Mouse (Mus musculus): Measurements from ENCODE around the gene Rpl19. TPM values are rescaled to one million over a fixed set of nuclear protein-coding genes. Genes with fewer than 3 reads are reported as not detected.

Rpl19 gene
- polyA plus RNA-seq, 1 experiment from 2014 or later = 863 TPM

DNA sequence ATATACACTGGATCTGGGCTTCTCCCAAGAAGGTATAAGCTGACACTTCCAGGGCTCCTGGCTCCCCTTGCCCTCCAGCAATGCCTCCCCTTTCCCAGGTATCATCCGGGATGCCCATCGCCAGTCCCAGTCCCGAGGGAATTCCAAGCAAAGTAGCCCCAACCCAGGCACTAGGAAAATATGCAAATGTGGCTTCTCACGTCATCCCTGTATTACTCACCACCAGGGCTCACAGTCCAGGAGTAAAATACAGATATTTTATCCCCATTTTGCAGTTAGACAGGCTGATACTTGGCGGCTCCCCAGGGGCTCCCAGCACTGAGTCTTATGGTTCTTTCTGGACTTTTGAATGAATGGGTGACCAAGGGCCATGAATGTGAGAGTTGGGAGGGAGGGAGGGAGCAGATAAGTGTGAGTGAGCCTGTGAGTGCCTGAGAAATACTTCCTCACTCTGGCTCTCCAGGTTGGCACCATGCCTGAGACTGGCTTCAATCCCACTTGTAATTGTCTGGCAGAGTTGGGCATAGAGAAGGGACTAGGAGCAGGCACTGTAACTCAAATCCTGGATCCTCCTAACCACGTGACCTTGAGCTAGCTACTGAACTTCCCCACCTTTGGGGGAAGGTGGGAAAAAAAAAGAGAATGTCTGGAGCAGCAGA is 35.5 kb downstream of the Rpl19 start:
- DNase-seq (ENCODE audit: low spot score) (no peak), ATAC-seq (ENCODE audit: low FRiP score, low TSS enrichment) (no peak)
- Histone ChIP-seq H3K27me3 (ENCODE audit: control insufficient read depth, insufficient read depth, low read length) (no peaks in the 10 kb centered on the region), H3K36me3 (ENCODE audit: control insufficient read depth, insufficient read depth, low read length) (no peaks in the 10 kb centered on the region), H3K27ac (replicated peaks) (no peak overlapping the region), H3K4me2 (replicated peaks; ENCODE audit: low read depth) (no peak overlapping the region), H3K9me3 (ENCODE audit: control insufficient read depth, low read length) (no peaks in the 10 kb centered on the region), H3K4me1 (replicated peaks; ENCODE audit: control insufficient read depth, insufficient read depth) (no peaks in the 10 kb centered on the region), H3K4me3 (ENCODE audit: low read depth, low read length) (no peak overlapping the region), H3K9ac (ENCODE audit: low read length) (no peak overlapping the region)
- TF ChIP-seq EP300 (optimal IDR thresholded peaks at IDR 0.05) (no peak), CTCF (IDR thresholded peaks at IDR 0.05; ENCODE audit: low read depth) (no peak)
- 59% methylated on average over 6 of the region's 6 CpGs for WGBS

DNA sequence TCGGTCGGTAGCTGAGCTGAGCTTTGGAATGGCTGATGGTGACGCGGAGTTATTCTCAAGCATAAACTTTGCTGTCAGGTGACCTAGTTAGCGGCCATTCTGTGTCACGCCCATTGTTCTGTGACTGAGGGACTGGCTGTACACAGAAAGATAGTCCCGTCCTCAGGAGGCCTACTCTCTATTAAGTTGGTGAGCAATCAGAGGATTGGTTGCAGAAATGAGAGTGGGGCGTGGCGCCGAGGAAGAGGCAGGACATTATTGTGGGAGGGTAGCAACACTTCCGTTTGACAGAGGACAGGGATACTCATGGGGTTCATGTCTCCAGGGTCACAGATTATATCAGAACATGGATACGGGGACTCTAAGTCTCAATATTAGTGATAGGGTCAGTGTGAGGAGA is 39.7 kb downstream of the Rpl19 start:
- ATAC-seq (ENCODE audit: low FRiP score, low TSS enrichment) (no peak), DNase-seq (ENCODE audit: low spot score) (no peak)
- Histone ChIP-seq H3K27ac (replicated peaks) (no peak overlapping the region), H3K4me1 (replicated peaks; ENCODE audit: control insufficient read depth, insufficient read depth) (no peaks in the 10 kb centered on the region), H3K9ac (ENCODE audit: low read length) (no peak overlapping the region), H3K4me3 (ENCODE audit: low read depth, low read length) (no peak overlapping the region), H3K4me2 (replicated peaks; ENCODE audit: low read depth) (no peak overlapping the region), H3K9me3 (ENCODE audit: control insufficient read depth, low read length) (no peaks in the 10 kb centered on the region), H3K27me3 (ENCODE audit: control insufficient read depth, insufficient read depth, low read length) (no peaks in the 10 kb centered on the region), H3K36me3 (ENCODE audit: control insufficient read depth, insufficient read depth, low read length) (no peaks in the 10 kb centered on the region)
- TF ChIP-seq EP300 (optimal IDR thresholded peaks at IDR 0.05) = no peak
- 92% methylated on average over 12 of the region's 12 CpGs for WGBS

DNA sequence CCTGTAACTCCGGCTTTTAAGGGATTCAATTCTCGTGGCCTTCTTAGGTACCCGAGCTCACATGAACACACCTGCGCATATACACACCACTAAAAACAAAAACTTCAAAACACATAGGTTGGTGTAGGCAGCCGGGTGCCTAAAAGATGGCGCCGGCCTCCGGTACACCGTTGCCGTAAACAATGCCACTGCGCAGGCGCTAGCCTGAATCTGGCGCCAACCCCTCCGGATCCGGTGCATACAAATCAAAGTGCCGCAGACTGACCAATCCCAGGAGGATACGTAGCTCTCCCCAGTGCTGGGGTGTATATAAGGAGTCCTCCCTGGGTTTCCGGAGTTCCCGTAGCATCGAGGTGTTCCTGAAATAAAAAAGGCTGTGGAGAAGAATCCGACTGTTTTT is 40.7 kb downstream of the Rpl19 start:
- Histone ChIP-seq H3K27ac (replicated peaks) (no peak overlapping the region), H3K4me1 (replicated peaks; ENCODE audit: control insufficient read depth, insufficient read depth) (no peaks in the 10 kb centered on the region), H3K9me3 (ENCODE audit: control insufficient read depth, low read length) (no peaks in the 10 kb centered on the region), H3K4me2 (replicated peaks; ENCODE audit: low read depth) (no peak overlapping the region), H3K27me3 (ENCODE audit: control insufficient read depth, insufficient read depth, low read length) (no peaks in the 10 kb centered on the region), H3K9ac (ENCODE audit: low read length) (no peak overlapping the region), H3K36me3 (ENCODE audit: control insufficient read depth, insufficient read depth, low read length) (no peaks in the 10 kb centered on the region), H3K4me3 (ENCODE audit: low read depth, low read length) (no peak overlapping the region)
- DNase-seq (ENCODE audit: low spot score) (no peak), ATAC-seq (ENCODE audit: low FRiP score, low TSS enrichment) (no peak)
- TF ChIP-seq EP300 (optimal IDR thresholded peaks at IDR 0.05) = no peak
- no peak for TF ChIP-seq CTCF (IDR thresholded peaks at IDR 0.05; ENCODE audit: low read depth)
- WGBS = 95% methylated on average over 21 of the region's 21 CpGs

DNA sequence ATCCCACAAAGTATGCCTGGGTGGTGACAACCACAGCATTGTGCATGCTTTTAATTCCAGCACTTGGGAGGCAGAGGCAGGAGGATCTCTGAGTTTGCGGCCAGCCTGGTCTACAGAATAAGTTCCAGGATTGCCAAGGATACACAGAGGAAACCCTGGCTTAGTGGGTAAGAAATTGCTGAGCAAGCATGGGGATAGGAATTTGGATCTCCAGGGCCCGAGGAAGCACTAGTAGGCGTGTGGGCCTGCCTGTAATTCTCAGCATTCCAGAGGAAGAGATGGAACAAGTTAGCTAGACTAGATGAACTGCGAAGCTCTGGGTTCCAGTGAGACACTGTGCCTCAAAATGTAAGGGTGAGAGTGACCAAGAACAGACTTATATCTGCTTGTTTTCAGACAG is 46.9 kb downstream of the Rpl19 start:
- ATAC-seq (ENCODE audit: low FRiP score, low TSS enrichment) (no peak), DNase-seq (ENCODE audit: low spot score) (no peak)
- H3K9me3 ChIP-seq (ENCODE audit: control insufficient read depth, low read length) = no peaks in the 10 kb centered on the region
- H3K27me3 ChIP-seq (ENCODE audit: control insufficient read depth, insufficient read depth, low read length) = no peaks in the 10 kb centered on the region
- TF ChIP-seq EP300 (optimal IDR thresholded peaks at IDR 0.05) (no peak), CTCF (IDR thresholded peaks at IDR 0.05; ENCODE audit: low read depth) (no peak)
- no peak overlapping the region for H3K27ac ChIP-seq (replicated peaks)
- no peak overlapping the region for H3K4me2 ChIP-seq (replicated peaks; ENCODE audit: low read depth)
- no peaks in the 10 kb centered on the region for H3K4me1 ChIP-seq (replicated peaks; ENCODE audit: control insufficient read depth, insufficient read depth)
- no peaks in the 10 kb centered on the region for H3K36me3 ChIP-seq (ENCODE audit: control insufficient read depth, insufficient read depth, low read length)
- H3K9ac ChIP-seq (ENCODE audit: low read length) = no peak overlapping the region
- H3K4me3 ChIP-seq (ENCODE audit: low read depth, low read length) = no peak overlapping the region
- WGBS = 88% methylated on average over 4 of the region's 4 CpGs

DNA sequence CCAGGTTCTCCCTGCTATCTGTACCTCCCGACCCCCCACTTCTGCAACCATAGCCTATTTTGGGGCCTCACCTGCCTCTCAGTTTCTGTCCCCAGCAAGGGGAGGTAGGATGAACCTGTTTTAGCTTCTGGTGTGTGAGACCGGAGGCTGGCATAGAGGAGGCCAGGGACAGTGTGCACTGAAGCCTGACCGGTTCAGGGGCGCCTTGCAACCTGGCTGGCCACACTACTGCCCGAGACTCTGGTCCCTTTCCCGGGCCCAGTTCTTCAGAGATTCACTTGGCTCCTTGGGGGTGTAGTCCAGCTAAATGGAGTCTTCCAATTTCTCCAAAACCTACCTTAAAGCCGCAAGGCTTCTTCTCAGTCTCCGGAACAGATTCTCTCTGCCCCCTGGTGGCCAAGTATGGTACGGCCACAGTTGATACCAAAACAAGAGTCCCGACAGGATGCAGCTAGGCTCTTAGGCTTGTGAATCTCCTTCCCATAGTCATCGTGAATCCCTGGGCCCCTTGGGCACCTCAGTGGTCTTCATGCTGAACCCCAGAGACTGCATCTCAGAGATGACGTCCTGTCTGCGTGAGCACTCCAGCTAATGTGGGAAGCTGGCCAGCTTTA is 48.8 kb downstream of the Rpl19 start:
- DNase-seq (ENCODE audit: low spot score) (peak; percentile 88), ATAC-seq (ENCODE audit: low FRiP score, low TSS enrichment) (peak; percentile 57; the same call in 1 of the 2 replicates)
- Histone ChIP-seq H3K4me2 (replicated peaks; ENCODE audit: low read depth) (no peak overlapping the region), H3K9me3 (ENCODE audit: control insufficient read depth, low read length) (no peaks in the 10 kb centered on the region), H3K27me3 (ENCODE audit: control insufficient read depth, insufficient read depth, low read length) (no peaks in the 10 kb centered on the region), H3K36me3 (ENCODE audit: control insufficient read depth, insufficient read depth, low read length) (no peaks in the 10 kb centered on the region), H3K27ac (replicated peaks) (no peak overlapping the region), H3K4me3 (ENCODE audit: low read depth, low read length) (0 out of 2 replicates have a peak overlapping the region, but pooled peaks have one; percentile 1), H3K4me1 (replicated peaks; ENCODE audit: control insufficient read depth, insufficient read depth) (no peaks in the 10 kb centered on the region), H3K9ac (ENCODE audit: low read length) (no peak overlapping the region)
- TF ChIP-seq CTCF (IDR thresholded peaks at IDR 0.05; ENCODE audit: low read depth) (peak; percentile 93), EP300 (optimal IDR thresholded peaks at IDR 0.05) (no peak)
- 20% methylated on average over 13 of the region's 13 CpGs for WGBS

DNA sequence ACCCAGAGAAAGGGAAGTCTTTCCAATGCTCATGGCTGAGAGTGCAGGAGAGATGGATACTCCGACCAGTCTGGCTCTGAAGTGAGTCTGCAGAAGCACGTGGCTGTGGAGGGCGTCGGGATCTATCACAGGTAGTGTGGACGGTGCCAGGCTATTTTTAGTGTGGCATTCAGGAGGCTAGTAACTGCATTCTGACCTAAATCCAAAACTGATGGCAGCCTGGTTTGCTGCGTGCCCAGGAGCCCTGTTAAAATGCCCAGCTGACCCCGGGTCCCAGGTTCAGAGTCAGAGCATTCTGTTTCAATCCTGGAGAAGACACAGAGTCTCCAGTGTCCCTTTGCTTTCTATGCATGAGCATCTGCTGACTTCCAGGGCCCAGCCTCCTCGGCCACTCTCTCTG is 50.6 kb downstream of the Rpl19 start:
- no peak overlapping the region for H3K4me2 ChIP-seq (replicated peaks; ENCODE audit: low read depth)
- TF ChIP-seq EP300 (optimal IDR thresholded peaks at IDR 0.05) (no peak), CTCF (IDR thresholded peaks at IDR 0.05; ENCODE audit: low read depth) (no peak)
- H3K4me1 ChIP-seq (replicated peaks; ENCODE audit: control insufficient read depth, insufficient read depth) = no peaks in the 10 kb centered on the region
- H3K9ac ChIP-seq (ENCODE audit: low read length) = no peak overlapping the region
- H3K9me3 ChIP-seq (ENCODE audit: control insufficient read depth, low read length) = no peaks in the 10 kb centered on the region
- H3K27me3 ChIP-seq (ENCODE audit: control insufficient read depth, insufficient read depth, low read length) = no peaks in the 10 kb centered on the region
- H3K4me3 ChIP-seq (ENCODE audit: low read depth, low read length) = no peak overlapping the region
- WGBS = 75% methylated on average over 8 of the region's 8 CpGs
- ATAC-seq (ENCODE audit: low FRiP score, low TSS enrichment) = no peak
- no peaks in the 10 kb centered on the region for H3K36me3 ChIP-seq (ENCODE audit: control insufficient read depth, insufficient read depth, low read length)
- no peak for DNase-seq (ENCODE audit: low spot score)
- no peak overlapping the region for H3K27ac ChIP-seq (replicated peaks)

Small RNA genes lying within 50 kb of the gene (microRNA-seq; reads per million reads assigned to microRNA genes)
- not detected for gene Gm27597

Other genes starting within 250 kb of the Rpl19 start
- 585 and 586 TPM in 2 replicates for gene Rpl23, start 244.3 kb upstream of the Rpl19 start, polyA plus RNA-seq (2015; fragmentation: Nextera tagmentation; extraction: Ambion mirVana)
- 84.0 and 90.1 TPM in 2 replicates for gene Lasp1, start 227.7 kb upstream of the Rpl19 start, polyA plus RNA-seq (2015; fragmentation: Nextera tagmentation; extraction: Ambion mirVana)
- gene B230217C12Rik, start 185.9 kb upstream of the Rpl19 start, polyA plus RNA-seq (2015; fragmentation: Nextera tagmentation; extraction: Ambion mirVana) = 1.1 and 1.9 TPM in 2 replicates
- gene Fbxo47, start 142.6 kb upstream of the Rpl19 start, polyA plus RNA-seq (2015; fragmentation: Nextera tagmentation; extraction: Ambion mirVana) = 0.29 and 0.34 TPM in 2 replicates
- gene Plxdc1, start 40.3 kb upstream of the Rpl19 start, polyA plus RNA-seq (2015; fragmentation: Nextera tagmentation; extraction: Ambion mirVana) = 0.40 and 0.45 TPM in 2 replicates
- gene Arl5c, start 30.5 kb upstream of the Rpl19 start, polyA plus RNA-seq (2015; fragmentation: Nextera tagmentation; extraction: Ambion mirVana) = 7.5 and 9.8 TPM in 2 replicates
- gene Cacnb1, start 3.7 kb upstream of the Rpl19 start, polyA plus RNA-seq (2015; fragmentation: Nextera tagmentation; extraction: Ambion mirVana) = 4.2 and 4.9 TPM in 2 replicates
- 0.05 and 0.08 TPM in 2 replicates for gene Stac2, start 26.8 kb downstream of the Rpl19 start, polyA plus RNA-seq (2015; fragmentation: Nextera tagmentation; extraction: Ambion mirVana)
- gene Fbxl20, start 123.7 kb downstream of the Rpl19 start, polyA plus RNA-seq (2015; fragmentation: Nextera tagmentation; extraction: Ambion mirVana) = 11.7 and 12.7 TPM in 2 replicates
- gene Med1, start 166.6 kb downstream of the Rpl19 start, polyA plus RNA-seq (2015; fragmentation: Nextera tagmentation; extraction: Ambion mirVana) = 25.5 and 26.8 TPM in 2 replicates
- 3.8 and 4.1 TPM in 2 replicates for gene Cdk12, start 176.3 kb downstream of the Rpl19 start, polyA plus RNA-seq (2015; fragmentation: Nextera tagmentation; extraction: Ambion mirVana)